Mouse (Mus musculus) liver, embryonic 14.5 days (tissue): ENCODE results near the gene Sertad1. TPM values are rescaled to one million over a fixed set of nuclear protein-coding genes. Genes with fewer than 3 reads are reported as not detected.

Source experiments
- ATAC-seq: fragments of 200-750 bp; cut with Nextera tagmentation; 2 replicates; pipeline ENCODE4 v1.8.0; 2017; ENCODE audit warnings: moderate number of reproducible peaks, mild to moderate bottlenecking, moderate library complexity; ENCODE audit not compliant: insufficient read depth
- DNase-seq, 3 experiments: peaks; one replicate each; pipeline ENCODE4 v3.0.0-alpha.2; 2012 to 2013; ENCODE audit warnings: low read depth in 3 of 3, low spot score in 3 of 3
- H3K27ac ChIP-seq: fragments of 300-500 bp; sonication (generic); 2 replicates; pipeline ENCODE4 v1.5.1; 2014; ENCODE audit warnings: moderate library complexity, mild to moderate bottlenecking, control low read depth, inconsistent platforms
- H3K27me3 ChIP-seq: fragments of 300-500 bp; sonication (generic); 2 replicates; pipeline ENCODE4 v1.6.1; 2014; ENCODE audit warnings: mild to moderate bottlenecking, low read length, moderate library complexity; ENCODE audit not compliant: control insufficient read depth, insufficient read depth
- H3K36me3 ChIP-seq: fragments of 300-500 bp; sonication (generic); replicated peaks from 2 replicates; pipeline ENCODE4 v1.6.1; 2014; ENCODE audit warnings: low read depth; ENCODE audit not compliant: control insufficient read depth, insufficient read depth
- H3K4me1 ChIP-seq, 2 experiments: fragments of 200-500 bp in 1 of 2; fragments of 300-500 bp in 1 of 2; sonication (generic) in 1 of 2; replicated peaks; 2 replicates each; pipeline ENCODE4 v1.6.1; 2012 to 2014; ENCODE audit warnings: antibody characterized with exemption in 1 of 2, inconsistent platforms in 1 of 2, low read length in 1 of 2; ENCODE audit not compliant: control insufficient read depth in 2 of 2, insufficient read depth in 2 of 2
- H3K4me2 ChIP-seq: fragments of 300-500 bp; sonication (generic); 2 replicates; pipeline ENCODE4 v1.6.1; 2014; ENCODE audit warnings: low read depth, mild to moderate bottlenecking, control low read depth, moderate library complexity
- H3K4me3 ChIP-seq, 2 experiments: fragments of 200-500 bp in 1 of 2; fragments of 300-500 bp in 1 of 2; sonication (generic) in 1 of 2; 2 replicates each; pipeline ENCODE4 v1.5.1; 2012 to 2014; ENCODE audit warnings: low read depth in 2 of 2, low read length in 2 of 2, mild to moderate bottlenecking in 2 of 2, control low read depth in 1 of 2, inconsistent platforms in 1 of 2, moderate library complexity in 1 of 2; ENCODE audit not compliant: insufficient read depth in 1 of 2
- H3K9ac ChIP-seq: fragments of 300-500 bp; sonication (generic); replicated peaks from 2 replicates; pipeline ENCODE4 v1.6.1; 2014; ENCODE audit warnings: mild to moderate bottlenecking, control low read depth, moderate library complexity
- H3K9me3 ChIP-seq: fragments of 300-500 bp; sonication (generic); 2 replicates; pipeline ENCODE4 v1.6.1; 2016; ENCODE audit warnings: low read length, mixed read lengths; ENCODE audit not compliant: control insufficient read depth
- CTCF ChIP-seq: IDR thresholded peaks from 2 replicates; pipeline ENCODE4 v1.5.1; 2016; ENCODE audit warnings: antibody characterized with exemption, low read depth, control low read depth
- EP300 ChIP-seq: IDR thresholded peaks from 2 replicates; pipeline ENCODE4 v1.6.1; 2016; ENCODE audit warnings: antibody characterized with exemption, low read depth
- WGBS: fragments of 180-500 bp; shearing (Covaris S2); extraction: QIAGEN DNeasy Blood & Tissue Kit; methylation state at CpG from one replicate; pipeline ENCODE4 v1.1.7; 2014; ENCODE audit not compliant: insufficient replicate concordance; 5-methylcytosine and 5-hydroxymethylcytosine counted together
- polyA plus RNA-seq, 2 experiments: library from polyadenylated mRNA; depleted of rRNA in 1 of 2; stranded (reverse) in 1 of 2; unstranded in 1 of 2; fragments of >200 nt; fragmentation: Nextera tagmentation in 1 of 2; extraction: Ambion mirVana in 1 of 2; gene quantifications; 2 replicates each; pipeline versions ENCODE4 v1.2.1 to v1.2.3; 2012 to 2014

Sertad1 gene
- polyA plus RNA-seq, 2 experiments, result 9.9 to 20.3 TPM

DNA sequence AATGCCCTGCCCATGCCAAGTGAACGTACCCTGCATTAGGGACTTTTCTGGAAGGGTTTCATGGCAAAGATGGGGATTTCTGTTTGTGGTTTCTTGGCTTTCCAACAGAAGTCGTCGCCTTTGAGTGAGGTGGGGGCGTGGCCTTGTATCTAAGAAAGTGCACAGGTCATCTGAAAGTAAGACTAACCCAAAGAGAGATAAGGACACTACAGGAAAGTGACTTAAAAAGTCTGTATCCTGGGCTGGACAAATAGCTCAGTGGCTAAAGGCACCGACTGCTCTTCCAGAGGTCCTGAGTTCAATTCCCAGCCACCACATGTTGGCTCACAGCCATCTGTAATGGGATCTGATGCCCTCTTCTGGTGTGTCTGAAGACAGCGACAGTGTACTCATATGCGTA lies 8.1 kb upstream of the Sertad1 start:
- H3K4me1 ChIP-seq, result peaks cover 36 to 55% of the 10 kb centered on the region in 2 experiments
- no peak overlapping the region for H3K9ac ChIP-seq

DNA sequence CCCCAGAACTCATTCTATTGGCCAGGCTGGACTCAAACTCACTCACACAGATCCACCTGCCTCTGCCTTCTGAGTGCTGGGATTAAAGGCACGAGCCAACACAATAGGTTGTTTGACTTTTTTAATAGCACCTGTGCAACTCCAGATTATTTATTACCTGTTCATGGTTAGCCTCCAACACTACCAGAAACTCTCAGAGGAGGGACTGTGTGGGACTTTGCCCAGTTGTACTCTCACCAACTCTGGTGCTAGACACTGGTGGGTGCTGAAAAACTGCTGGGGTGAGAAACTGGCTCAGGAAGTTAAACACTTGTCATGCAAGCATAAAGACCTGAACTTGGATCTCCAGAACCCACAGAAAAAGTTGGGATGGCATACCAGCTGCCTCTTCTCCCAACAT lies 7.0 kb upstream of the Sertad1 start:
- Histone ChIP-seq H3K4me3 (no peak overlapping the region), H3K4me1 (peaks cover 42 to 63% of the 10 kb centered on the region in 2 experiments), H3K36me3 (peaks cover 18% of the 10 kb centered on the region), H3K27ac (peak overlapping the region; percentile 37), H3K9ac (no peak overlapping the region), H3K9me3 (no peaks in the 10 kb centered on the region), H3K4me2 (peak overlapping the region; percentile 92), H3K27me3 (no peaks in the 10 kb centered on the region)
- no peak for TF ChIP-seq EP300
- no peak for TF ChIP-seq CTCF
- 70% methylated on average over 1 of the region's 1 CpGs for WGBS
- DNase-seq, result no peak
- no peak for ATAC-seq

More for the DNA sequence above, 8.1 kb upstream of the Sertad1 start:
- H3K4me2 ChIP-seq, result peak overlapping the region; percentile 14
- H3K4me3 ChIP-seq, result no peak overlapping the region
- peak; percentile 37; the same call in 1 of the 2 replicates for TF ChIP-seq CTCF
- no peak for TF ChIP-seq EP300
- ATAC-seq (no peak), DNase-seq (no peak)
- H3K27me3 ChIP-seq, result no peaks in the 10 kb centered on the region
- H3K9me3 ChIP-seq, result no peaks in the 10 kb centered on the region
- 47% methylated on average over 7 of the region's 7 CpGs for WGBS
- H3K36me3 ChIP-seq, result peaks cover 18% of the 10 kb centered on the region
- H3K27ac ChIP-seq, result peak overlapping the region; percentile 45; the same call in 1 of the 2 replicates

DNA sequence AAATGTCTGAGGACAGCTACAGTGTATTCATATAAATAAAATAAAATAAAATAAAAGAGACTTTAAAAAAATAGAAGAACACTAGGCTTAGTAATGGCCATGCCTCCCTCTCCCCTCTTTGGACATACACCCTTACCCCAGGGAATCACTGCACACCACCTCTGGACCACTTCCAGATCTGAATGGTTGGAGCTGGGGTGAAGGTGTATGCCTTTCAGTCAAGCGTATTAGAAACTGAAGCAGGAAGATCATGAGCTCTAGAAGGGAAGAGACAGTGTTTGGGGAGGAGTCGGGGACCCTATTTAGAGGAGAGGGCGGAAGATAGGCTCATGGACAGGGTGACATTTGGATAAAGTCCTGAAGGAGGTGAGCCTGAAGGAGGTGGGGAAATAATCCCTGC lies 6.2 kb upstream of the Sertad1 start:
- Histone ChIP-seq H3K27ac (peak overlapping the region; percentile 95), H3K36me3 (peaks cover 18% of the 10 kb centered on the region), H3K27me3 (no peaks in the 10 kb centered on the region), H3K4me1 (peaks cover 43 to 60% of the 10 kb centered on the region in 2 experiments), H3K9me3 (no peaks in the 10 kb centered on the region), H3K9ac (peak overlapping the region; percentile 81), H3K4me3 (peak overlapping the region; percentile 35 to 55), H3K4me2 (peak overlapping the region; percentile 92)
- WGBS, result 58% methylated on average over 3 of the region's 3 CpGs
- no peak for TF ChIP-seq EP300
- no peak for TF ChIP-seq CTCF
- DNase-seq, result no peak
- ATAC-seq, result no peak

DNA sequence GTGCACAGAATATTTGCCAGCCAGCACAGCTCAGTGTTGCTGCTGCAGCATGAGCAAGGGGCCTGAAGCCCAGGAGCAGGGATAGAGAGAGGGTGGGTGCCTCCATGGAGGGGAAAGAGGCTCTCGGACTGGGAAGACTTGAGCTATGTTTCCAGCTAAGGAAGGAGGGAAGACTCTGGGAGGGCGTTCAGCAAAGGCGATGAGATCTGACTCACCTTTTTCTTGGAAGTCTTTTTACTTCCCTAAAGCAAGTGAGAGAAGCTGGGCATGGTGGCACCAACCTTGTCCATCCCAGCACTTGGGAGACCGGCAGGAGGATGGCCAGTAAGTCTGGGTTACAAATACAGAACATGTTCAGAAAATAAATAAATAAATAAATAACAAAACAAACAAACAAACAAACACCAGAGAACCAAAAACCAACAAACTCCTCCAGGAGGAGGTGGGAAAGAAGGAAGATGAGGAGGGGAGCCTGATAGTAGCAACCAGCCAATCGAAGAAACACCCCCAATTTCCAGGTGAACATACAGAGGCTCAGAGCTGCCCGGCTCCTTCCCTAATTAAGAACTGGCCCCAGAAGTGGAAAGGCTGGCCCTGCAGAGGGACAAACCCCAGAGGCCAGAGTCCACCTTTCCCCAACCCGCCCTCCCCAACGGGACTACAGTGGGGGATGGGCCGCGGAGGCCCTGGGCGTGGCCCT lies 5.6 kb upstream of the Sertad1 start:
- H3K9me3 ChIP-seq, result no peaks in the 10 kb centered on the region
- ATAC-seq (no peak), DNase-seq (no peak)
- peaks cover 46 to 59% of the 10 kb centered on the region in 2 experiments for H3K4me1 ChIP-seq
- H3K27me3 ChIP-seq, result no peaks in the 10 kb centered on the region
- peak overlapping the region; percentile 35 to 55 for H3K4me3 ChIP-seq
- 17% methylated on average over 11 of the region's 11 CpGs for WGBS
- peak overlapping the region; percentile 95 for H3K27ac ChIP-seq
- H3K9ac ChIP-seq, result peak overlapping the region; percentile 81
- 0 out of 2 replicates have a peak, but pooled peaks have one; percentile 28 for TF ChIP-seq EP300
- no peak for TF ChIP-seq CTCF
- H3K36me3 ChIP-seq, result peaks cover 17% of the 10 kb centered on the region
- H3K4me2 ChIP-seq, result peak overlapping the region; percentile 92

DNA sequence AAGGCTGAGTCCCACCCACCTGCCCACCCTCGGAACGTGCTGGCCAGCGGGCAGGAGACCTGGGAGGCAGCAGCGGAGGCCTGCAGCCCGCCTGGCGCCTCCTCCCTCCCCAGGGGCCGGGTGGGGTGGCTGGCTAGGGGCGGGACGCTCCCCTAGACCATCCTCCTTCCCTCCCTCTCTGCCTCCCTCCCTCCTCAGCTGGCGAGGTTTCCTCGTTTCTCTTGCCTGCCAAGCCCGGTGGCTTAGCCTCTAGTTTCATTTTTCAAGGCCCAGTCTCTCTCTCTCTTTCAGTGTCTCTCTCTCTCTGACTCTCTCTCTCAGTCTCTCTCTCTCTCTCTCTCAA lies 5.1 kb upstream of the Sertad1 start:
- Histone ChIP-seq H3K9ac (peak overlapping the region; percentile 81), H3K27me3 (no peaks in the 10 kb centered on the region), H3K36me3 (peaks cover 11% of the 10 kb centered on the region), H3K9me3 (no peaks in the 10 kb centered on the region), H3K4me1 (peaks cover 46 to 59% of the 10 kb centered on the region in 2 experiments), H3K27ac (peak overlapping the region; percentile 95), H3K4me2 (peak overlapping the region; percentile 92), H3K4me3 (peak overlapping the region; percentile 35 to 55)
- 0% methylated on average over 10 of the region's 12 CpGs for WGBS
- peak; percentile 79 to 82 (median 80) for DNase-seq
- ATAC-seq, result peak; percentile 95
- TF ChIP-seq EP300 (no peak), CTCF (no peak)
